Mouse (Mus musculus): Measurements from ENCODE around the gene Itm2a.

Itm2a gene

GRCm38 (mm10) chrX:107402915-107403912 lies at the start of gene Itm2a:
Gene Itm2a (minus strand): TSS chrX:107403376.
- no peak for DNase-seq (ENCODE audit: low spot score)

- no peak for DNase-seq (ENCODE audit: low spot score)
Observed at GRCm38 (mm10) chrX:107435887-107436286, 32.7 kb upstream of the Itm2a start.

GRCm38 (mm10) chrX:107421304-107421703 lies 18.1 kb upstream of the Itm2a start:
- no peak for DNase-seq (ENCODE audit: low spot score)

GRCm38 (mm10) chrX:107417345-107417744 lies 14.2 kb upstream of the Itm2a start:
- no peak for DNase-seq (ENCODE audit: low spot score)

GRCm38 (mm10) chrX:107415999-107416398 lies 12.8 kb upstream of the Itm2a start:
- DNase-seq (ENCODE audit: low spot score): no peak

- DNase-seq (ENCODE audit: low spot score): no peak
Observed at GRCm38 (mm10) chrX:107402481-107402880, 695 bp downstream of the Itm2a start.

- DNase-seq (ENCODE audit: low spot score): no peak
Observed at GRCm38 (mm10) chrX:107399087-107399486, 4.1 kb downstream of the Itm2a start.

- no peak for DNase-seq (ENCODE audit: low spot score)
Observed at GRCm38 (mm10) chrX:107393256-107393655, 9.9 kb downstream of the Itm2a start.

- DNase-seq (ENCODE audit: low spot score): no peak
Observed at GRCm38 (mm10) chrX:107375329-107375728, 27.8 kb downstream of the Itm2a start.

Measured in spleen, adult 12 weeks (tissue).